Mouse (Mus musculus) limb, embryonic 13.5 days (tissue): ENCODE data around the gene Btbd8. TPM values are rescaled to one million over a fixed set of nuclear protein-coding genes. Genes with fewer than 3 reads are reported as not detected.

Experiments
- ATAC-seq: fragments of 200-750 bp; cut with Nextera tagmentation; 2 replicates; pipeline ENCODE4 v1.8.0; 2017; ENCODE audit warnings: low read depth, moderate number of reproducible peaks, moderate TSS enrichment; ENCODE audit not compliant: low FRiP score
- H3K27ac ChIP-seq: fragments of 300-500 bp; sonication (generic); 2 replicates; pipeline ENCODE4 v1.5.1; 2015; ENCODE audit warnings: inconsistent platforms, mild to moderate bottlenecking, moderate library complexity
- H3K27me3 ChIP-seq: fragments of 300-500 bp; sonication (generic); 2 replicates; pipeline ENCODE4 v1.6.1; 2015; ENCODE audit warnings: mild to moderate bottlenecking, inconsistent platforms
- H3K36me3 ChIP-seq: fragments of 300-500 bp; sonication (generic); 2 replicates; pipeline ENCODE4 v1.6.1; 2015; ENCODE audit warnings: inconsistent platforms, mild to moderate bottlenecking, moderate library complexity
- H3K4me1 ChIP-seq: fragments of 300-500 bp; sonication (generic); 2 replicates; pipeline ENCODE4 v1.6.1; 2015; ENCODE audit warnings: inconsistent platforms
- H3K4me2 ChIP-seq: fragments of 300-500 bp; sonication (generic); replicated peaks from 2 replicates; pipeline ENCODE4 v1.6.1; 2015; ENCODE audit warnings: inconsistent platforms, mild to moderate bottlenecking, moderate library complexity
- H3K4me3 ChIP-seq: fragments of 300-500 bp; sonication (generic); 2 replicates; pipeline ENCODE4 v1.5.1; 2015; ENCODE audit warnings: moderate library complexity, mild to moderate bottlenecking, inconsistent platforms
- H3K9ac ChIP-seq: fragments of 300-500 bp; sonication (generic); 2 replicates; pipeline ENCODE4 v1.6.1; 2015; ENCODE audit warnings: mild to moderate bottlenecking, inconsistent platforms
- H3K9me3 ChIP-seq: fragments of 300-500 bp; sonication (generic); 2 replicates; pipeline ENCODE4 v1.6.1; 2016; ENCODE audit warnings: inconsistent platforms
- WGBS: fragments of 180-500 bp; shearing (Covaris S2); methylation state at CpG from one replicate; pipeline ENCODE4 v1.1.7; 2015; 5-methylcytosine and 5-hydroxymethylcytosine counted together
- polyA plus RNA-seq: library from polyadenylated mRNA; unstranded; fragments of >200 nt; fragmentation: Nextera tagmentation; extraction: Ambion mirVana; gene quantifications from 2 replicates; pipeline ENCODE4 v1.2.1, GENCODE M21; 2015

Btbd8 gene
- 5.7 and 7.0 TPM in 2 replicates for polyA plus RNA-seq

DNA sequence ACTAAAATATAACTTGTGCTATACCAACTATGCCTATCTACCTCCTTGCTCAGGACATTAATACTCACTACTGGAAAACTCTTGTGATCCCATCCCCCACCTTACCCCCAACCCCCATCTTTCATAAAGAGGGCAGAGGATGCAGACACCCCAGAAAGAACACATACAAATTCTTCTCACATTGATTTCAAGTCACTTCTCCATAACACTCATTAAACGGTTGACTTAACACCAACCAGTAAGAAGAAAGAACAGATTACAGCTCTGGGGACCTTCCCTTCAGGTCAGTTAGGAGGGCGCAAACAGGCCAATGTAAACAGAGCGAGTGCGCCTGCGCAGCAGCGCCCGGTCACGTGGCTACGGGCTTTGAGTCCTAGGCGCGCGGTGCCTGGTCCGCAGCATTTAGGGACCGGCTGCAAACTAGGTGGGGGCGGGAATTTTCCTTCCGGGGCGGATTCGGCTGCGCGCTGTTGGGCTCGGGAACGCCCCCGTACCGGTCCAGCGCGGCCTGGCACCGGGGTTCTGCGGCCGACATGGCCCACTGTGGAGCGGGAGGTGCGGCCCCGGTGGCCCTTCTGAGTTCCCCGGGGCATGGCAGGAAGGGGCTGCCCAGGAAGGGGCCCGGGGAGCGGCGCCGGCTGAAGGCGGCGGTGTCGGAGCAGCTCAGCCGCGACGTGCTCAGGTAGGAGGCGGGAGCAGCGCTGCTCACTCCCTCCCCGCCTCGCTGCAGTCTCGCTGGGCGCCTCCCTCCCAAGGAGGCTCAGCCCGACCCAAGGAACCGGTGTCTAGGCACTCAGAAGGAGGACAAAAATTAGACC, at the start of gene Btbd8:
Gene Btbd8 (plus strand): TSS at position 534 of the 818 bp plus-strand sequence.
- H3K27ac ChIP-seq: peak within 1 kb of the TSS; percentile 89
- H3K9ac ChIP-seq: peak within 1 kb of the TSS; percentile 94
- H3K27me3 ChIP-seq: no peaks in the 10 kb centered on the region
- peaks cover 16% of the 10 kb centered on the region for H3K4me1 ChIP-seq
- no peaks in the 10 kb centered on the region for H3K36me3 ChIP-seq
- peak within 1 kb of the TSS; percentile 73 for H3K4me2 ChIP-seq
- under 1% methylated on average over 50 of the region's 51 CpGs for WGBS
- peak within 1 kb of the TSS; percentile 83 for H3K4me3 ChIP-seq
- peak; percentile 94 for ATAC-seq
- H3K9me3 ChIP-seq: no peaks in the 10 kb centered on the region

- H3K9me3 ChIP-seq: no peaks in the 10 kb centered on the region
- H3K36me3 ChIP-seq: peaks cover 4% of the 10 kb centered on the region
- H3K27me3 ChIP-seq: no peaks in the 10 kb centered on the region
- no peaks in the 10 kb centered on the region for H3K4me1 ChIP-seq
- H3K4me3 ChIP-seq: no peak overlapping the region
- H3K4me2 ChIP-seq: no peak overlapping the region
- 92% methylated on average over 2 of the region's 2 CpGs for WGBS
- no peak overlapping the region for H3K9ac ChIP-seq
- H3K27ac ChIP-seq: no peak overlapping the region
- ATAC-seq: no peak
Measured at GRCm38 (mm10) chr5:107389373-107389772, 48.4 kb upstream of the Btbd8 start.

DNA sequence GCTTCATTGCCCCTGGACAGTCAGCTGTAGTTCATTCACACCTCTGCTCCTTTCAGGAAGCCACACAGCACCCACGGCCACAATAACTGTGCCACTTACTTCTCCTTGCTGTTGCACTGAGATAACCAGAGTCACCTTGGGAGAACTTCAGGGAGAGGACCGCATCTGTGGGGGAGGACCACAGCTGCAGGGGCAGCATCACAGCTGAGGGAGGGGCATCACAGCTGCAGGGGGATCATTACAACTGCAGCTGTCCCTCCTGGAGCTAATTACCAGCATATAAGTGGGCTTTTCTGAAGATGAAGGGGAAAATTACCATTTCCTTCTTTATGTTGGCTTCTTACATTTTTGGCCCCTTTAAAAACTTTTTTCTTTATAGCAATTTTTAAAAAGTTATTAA, 43.4 kb upstream of the Btbd8 start:
- WGBS: 30% methylated on average over 2 of the region's 2 CpGs
- no peaks in the 10 kb centered on the region for H3K27me3 ChIP-seq
- no peak for ATAC-seq

GRCm38 (mm10) chr5:107402436-107402835, 35.4 kb upstream of the Btbd8 start, which contains the start of gene Ephx4:
TSS of gene Ephx4 (plus strand) at chr5:107402736.
- no peak for ATAC-seq
- 20% methylated on average over 5 of the region's 5 CpGs for WGBS

More for the DNA sequence above, 43.4 kb upstream of the Btbd8 start:
- Histone ChIP-seq H3K9ac (no peak overlapping the region), H3K9me3 (no peaks in the 10 kb centered on the region), H3K27ac (no peak overlapping the region), H3K4me3 (no peak overlapping the region), H3K36me3 (0 out of 2 replicates have a peak, but pooled peaks cover 3% of the 10 kb centered on the region), H3K4me1 (no peaks in the 10 kb centered on the region), H3K4me2 (no peak overlapping the region)

DNA sequence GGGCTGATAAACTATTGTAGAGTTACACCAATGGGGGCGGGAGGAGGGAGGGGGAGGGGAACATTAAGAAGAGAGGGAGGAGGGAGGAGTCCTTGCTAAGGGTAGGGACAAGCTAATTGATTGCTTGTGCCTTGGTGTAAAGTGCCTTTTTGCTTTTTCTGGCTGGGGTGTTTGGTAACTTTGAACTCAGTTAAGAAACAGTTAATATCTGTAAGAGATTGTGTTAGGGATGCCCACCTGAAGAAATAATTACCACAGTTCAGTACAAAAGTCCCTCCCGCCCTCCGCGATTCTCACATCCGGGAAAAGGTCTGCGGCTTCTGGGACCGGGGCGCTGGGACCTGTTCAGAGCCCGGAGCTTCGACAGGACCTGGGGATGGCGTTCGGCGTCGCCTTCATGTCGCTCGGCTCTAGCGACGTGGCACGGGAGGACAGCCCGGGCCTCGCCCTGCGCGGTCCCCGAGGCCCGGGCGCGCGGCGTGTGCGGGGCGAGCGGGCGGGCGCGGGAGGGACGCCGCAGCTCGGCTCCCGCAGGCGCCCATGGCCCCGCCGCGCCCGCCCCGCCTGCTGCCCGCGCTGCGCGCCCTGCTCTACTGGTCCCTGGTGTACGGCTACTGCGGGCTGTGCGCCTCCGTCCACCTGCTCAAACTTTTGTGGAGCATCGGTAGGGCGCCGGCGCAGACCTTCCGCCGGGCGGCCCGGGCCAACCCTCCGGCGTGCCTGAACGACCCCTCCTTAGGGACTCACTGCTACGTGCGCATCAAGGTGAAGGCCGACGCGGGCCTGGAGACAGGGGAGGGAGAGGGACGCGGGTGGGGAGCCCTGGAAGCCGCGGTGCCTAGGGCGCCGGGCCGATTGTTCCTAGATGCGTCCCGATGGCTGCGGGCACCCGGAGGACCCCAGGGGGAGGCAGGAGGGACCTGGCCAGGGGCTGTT, 34.5 kb upstream of the Btbd8 start:
- H3K27me3 ChIP-seq: peaks cover 37% of the 10 kb centered on the region

More at GRCm38 (mm10) chr5:107402436-107402835, 35.4 kb upstream of the Btbd8 start, which contains the start of gene Ephx4:
- Histone ChIP-seq H3K27me3 (peaks cover 37% of the 10 kb centered on the region), H3K4me2 (peak within 1 kb of the TSS; percentile 96), H3K4me1 (peaks cover 3% of the 10 kb centered on the region; the same call in 1 of the 2 replicates), H3K27ac (no peak within 1 kb of the TSS), H3K4me3 (peak within 1 kb of the TSS; percentile 67), H3K36me3 (no peaks in the 10 kb centered on the region), H3K9ac (peak within 1 kb of the TSS; percentile 78), H3K9me3 (no peaks in the 10 kb centered on the region)

DNA sequence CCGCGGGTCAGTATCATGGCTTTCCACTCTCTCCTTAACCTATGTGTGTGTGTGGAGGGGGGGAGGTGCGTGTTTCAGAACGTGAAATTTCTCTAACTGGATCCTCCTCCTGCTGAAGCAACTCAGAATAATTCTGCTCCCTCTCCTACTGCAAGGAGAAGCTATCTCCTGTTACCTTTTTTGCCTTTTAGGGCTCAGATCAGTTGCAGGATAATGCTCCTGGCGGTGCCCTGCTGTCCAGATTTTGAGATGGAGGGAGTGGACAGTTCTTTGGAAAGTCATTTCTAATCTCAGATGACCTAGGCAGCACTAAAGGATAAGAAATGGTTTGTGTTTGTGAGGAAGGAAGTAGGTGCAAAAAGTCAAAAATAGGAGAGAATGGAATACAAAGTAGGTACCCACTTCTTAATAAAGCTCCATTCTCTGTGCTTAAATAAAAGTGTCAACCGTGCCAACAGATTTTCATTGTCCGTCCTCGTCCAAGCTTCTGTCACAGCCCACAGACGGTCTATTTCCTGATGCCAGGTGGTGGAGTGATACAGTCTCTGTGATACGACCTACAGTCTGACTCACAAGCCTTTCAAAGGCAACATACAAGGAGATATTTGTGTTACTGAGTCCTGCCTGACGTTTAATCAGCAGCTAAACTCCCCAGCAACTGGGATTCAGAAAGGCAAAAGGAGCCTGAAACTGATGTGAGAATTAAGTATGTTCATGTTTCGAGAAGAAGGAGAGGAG, 33.7 kb upstream of the Btbd8 start:
- ATAC-seq: no peak
- H3K27ac ChIP-seq: no peak overlapping the region

More for the DNA sequence above, 34.5 kb upstream of the Btbd8 start:
- peak overlapping the region; percentile 96 for H3K4me2 ChIP-seq
- no peaks in the 10 kb centered on the region for H3K36me3 ChIP-seq
- H3K9ac ChIP-seq: peak overlapping the region; percentile 78
- no peak overlapping the region for H3K27ac ChIP-seq
- ATAC-seq: peak; percentile 76
- H3K4me3 ChIP-seq: peak overlapping the region; percentile 67
- H3K4me1 ChIP-seq: peaks cover 3% of the 10 kb centered on the region; the same call in 1 of the 2 replicates
- no peaks in the 10 kb centered on the region for H3K9me3 ChIP-seq
- under 1% methylated on average over 64 of the region's 80 CpGs for WGBS

DNA sequence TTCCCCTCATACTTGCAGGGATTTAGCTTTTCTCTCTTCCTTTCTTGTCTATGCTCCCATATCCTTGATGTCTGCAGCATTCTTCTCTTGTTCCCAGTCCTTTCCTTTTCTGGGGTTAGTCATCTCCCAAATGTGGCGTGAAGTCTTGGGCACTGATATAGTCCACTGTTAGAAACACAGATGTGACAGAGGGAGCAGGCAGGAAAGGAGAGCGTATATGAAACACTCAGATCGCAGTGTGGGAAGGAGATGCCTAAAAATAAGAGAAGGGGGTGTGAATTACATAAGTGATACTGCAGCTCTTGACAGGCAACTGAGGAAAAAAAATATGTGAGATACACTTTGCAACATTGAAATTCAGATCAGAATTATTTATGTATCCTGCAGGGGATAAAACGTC, 32.4 kb upstream of the Btbd8 start:
- Histone ChIP-seq H3K4me1 (peaks cover 3% of the 10 kb centered on the region; the same call in 1 of the 2 replicates), H3K27ac (no peak overlapping the region), H3K36me3 (no peaks in the 10 kb centered on the region), H3K4me2 (no peak overlapping the region), H3K4me3 (no peak overlapping the region), H3K9me3 (no peaks in the 10 kb centered on the region), H3K27me3 (peaks cover 37% of the 10 kb centered on the region), H3K9ac (no peak overlapping the region)
- 78% methylated on average over 4 of the region's 4 CpGs for WGBS
- ATAC-seq: no peak

More for the DNA sequence above, 33.7 kb upstream of the Btbd8 start:
- Histone ChIP-seq H3K4me2 (peak overlapping the region; percentile 96), H3K4me3 (peak overlapping the region; percentile 67), H3K36me3 (no peaks in the 10 kb centered on the region), H3K9me3 (no peaks in the 10 kb centered on the region), H3K4me1 (peaks cover 3% of the 10 kb centered on the region; the same call in 1 of the 2 replicates), H3K9ac (peak overlapping the region; percentile 78), H3K27me3 (peaks cover 37% of the 10 kb centered on the region)
- WGBS: 34% methylated on average over 12 of the region's 12 CpGs

DNA sequence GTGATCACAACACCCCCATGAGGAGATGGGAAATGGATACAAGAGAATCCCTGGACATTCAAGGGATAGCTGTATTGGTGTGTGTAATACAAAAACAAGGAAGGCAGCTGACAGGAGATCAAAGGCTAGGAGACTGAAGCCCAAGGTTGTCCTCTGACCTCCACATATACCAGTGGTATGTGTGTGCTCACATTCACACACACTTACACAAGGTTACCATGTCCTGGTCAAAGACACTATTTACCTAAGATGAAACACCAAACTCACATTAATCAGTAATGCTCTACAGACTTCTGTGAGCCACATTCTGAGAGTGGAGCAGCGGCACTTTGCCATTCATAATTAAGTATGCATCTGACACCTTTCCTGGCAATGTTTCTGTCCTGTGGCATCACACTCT, 27.5 kb upstream of the Btbd8 start:
- Histone ChIP-seq H3K27me3 (peaks cover 3% of the 10 kb centered on the region), H3K27ac (no peak overlapping the region), H3K4me2 (no peak overlapping the region), H3K4me3 (no peak overlapping the region), H3K36me3 (no peaks in the 10 kb centered on the region), H3K9me3 (no peaks in the 10 kb centered on the region), H3K9ac (no peak overlapping the region), H3K4me1 (peaks cover 7% of the 10 kb centered on the region; the same call in 1 of the 2 replicates)
- ATAC-seq: no peak
- 88% methylated on average over 1 of the region's 1 CpGs for WGBS

GRCm38 (mm10) chr5:107411326-107411725, 26.5 kb upstream of the Btbd8 start:
- Histone ChIP-seq H3K27me3 (no peaks in the 10 kb centered on the region), H3K36me3 (no peaks in the 10 kb centered on the region), H3K4me1 (peaks cover 7% of the 10 kb centered on the region; the same call in 1 of the 2 replicates), H3K9ac (no peak overlapping the region), H3K4me3 (no peak overlapping the region), H3K4me2 (0 out of 2 replicates have a peak overlapping the region, but pooled peaks have one; percentile 3), H3K9me3 (no peaks in the 10 kb centered on the region), H3K27ac (no peak overlapping the region; the same call in 1 of the 2 replicates)
- WGBS: 10% methylated on average over 4 of the region's 4 CpGs
- ATAC-seq: peak; percentile 81; the same call in 1 of the 2 replicates

GRCm38 (mm10) chr5:107412285-107412684, 25.5 kb upstream of the Btbd8 start:
- Histone ChIP-seq H3K36me3 (no peaks in the 10 kb centered on the region), H3K4me2 (no peak overlapping the region), H3K9me3 (no peaks in the 10 kb centered on the region), H3K4me1 (peaks cover 7% of the 10 kb centered on the region; the same call in 1 of the 2 replicates), H3K27ac (no peak overlapping the region), H3K4me3 (no peak overlapping the region), H3K27me3 (no peaks in the 10 kb centered on the region), H3K9ac (no peak overlapping the region)
- no peak for ATAC-seq
- 78% methylated on average over 2 of the region's 2 CpGs for WGBS

DNA sequence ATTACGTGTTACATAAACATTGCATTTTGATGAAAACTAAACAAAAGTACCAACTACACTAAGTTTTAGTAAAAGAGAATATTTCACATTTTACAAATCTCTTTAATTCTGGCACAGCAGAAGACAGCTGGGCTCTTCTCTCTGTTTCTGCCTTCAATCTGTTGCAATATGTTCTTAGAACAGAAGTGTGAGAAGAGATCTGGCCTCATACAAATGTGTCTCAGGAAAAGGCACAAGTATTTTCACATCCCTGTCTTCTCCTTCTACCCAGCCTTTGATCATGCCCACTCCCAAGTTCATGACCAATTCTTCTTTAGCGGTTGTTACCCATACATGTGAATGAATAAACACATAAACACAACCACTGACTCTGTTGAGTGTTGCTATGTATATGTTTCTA, 22.7 kb upstream of the Btbd8 start:
- Histone ChIP-seq H3K9ac (no peak overlapping the region), H3K27ac (no peak overlapping the region), H3K36me3 (no peaks in the 10 kb centered on the region), H3K4me1 (peaks cover 7% of the 10 kb centered on the region; the same call in 1 of the 2 replicates), H3K4me2 (no peak overlapping the region), H3K9me3 (no peaks in the 10 kb centered on the region), H3K27me3 (no peaks in the 10 kb centered on the region), H3K4me3 (no peak overlapping the region)
- 77% methylated on average over 2 of the region's 2 CpGs for WGBS
- ATAC-seq: no peak
